Mouse (Mus musculus) layer of hippocampus, postnatal 36 days (tissue): ENCODE data around the gene Neurog3. TPM values are rescaled to one million over a fixed set of nuclear protein-coding genes. Genes with fewer than 3 reads are reported as not detected.

Experiments used
- DNase-seq, 2 experiments: peaks; one replicate each; pipeline ENCODE4 v3.0.0; 2022
- total RNA-seq, 2 experiments: library from RNA; stranded (reverse); gene quantifications; 2 replicates each; pipeline ENCODE4 v1.2.3; 2021

Neurog3 gene
- total RNA-seq, 2 experiments from 2014 or later: not detected

GRCm38 (mm10) chr10:62138040-62138439, 5.2 kb downstream of the Neurog3 start:
- DNase-seq: no peak

DNA sequence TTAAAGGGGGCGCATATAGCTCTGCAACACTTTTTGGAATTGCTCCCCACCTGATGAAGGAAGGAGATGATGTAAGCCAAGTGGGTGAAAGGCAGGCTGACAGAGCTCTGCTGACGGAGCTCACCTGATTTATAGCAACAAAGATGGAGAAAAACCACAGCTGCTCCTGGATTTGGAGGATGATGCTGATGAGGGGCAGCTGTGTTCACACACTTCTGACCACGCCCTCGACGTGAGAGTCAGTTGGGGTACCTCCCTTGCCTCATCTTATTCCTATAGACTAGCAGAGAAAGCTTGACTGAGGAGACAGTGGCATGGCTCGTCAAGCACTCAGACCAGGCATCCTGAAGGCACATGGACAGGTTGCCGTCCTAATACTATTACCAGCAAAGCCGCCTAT, 10.9 kb downstream of the Neurog3 start, which contains the start of gene Fam241b:
Gene Fam241b (minus strand): TSS at position 101 of the 400 bp plus-strand sequence.
- no peak for DNase-seq

GRCm38 (mm10) chr10:62145957-62146356, 13.1 kb downstream of the Neurog3 start:
- no peak for DNase-seq

DNA sequence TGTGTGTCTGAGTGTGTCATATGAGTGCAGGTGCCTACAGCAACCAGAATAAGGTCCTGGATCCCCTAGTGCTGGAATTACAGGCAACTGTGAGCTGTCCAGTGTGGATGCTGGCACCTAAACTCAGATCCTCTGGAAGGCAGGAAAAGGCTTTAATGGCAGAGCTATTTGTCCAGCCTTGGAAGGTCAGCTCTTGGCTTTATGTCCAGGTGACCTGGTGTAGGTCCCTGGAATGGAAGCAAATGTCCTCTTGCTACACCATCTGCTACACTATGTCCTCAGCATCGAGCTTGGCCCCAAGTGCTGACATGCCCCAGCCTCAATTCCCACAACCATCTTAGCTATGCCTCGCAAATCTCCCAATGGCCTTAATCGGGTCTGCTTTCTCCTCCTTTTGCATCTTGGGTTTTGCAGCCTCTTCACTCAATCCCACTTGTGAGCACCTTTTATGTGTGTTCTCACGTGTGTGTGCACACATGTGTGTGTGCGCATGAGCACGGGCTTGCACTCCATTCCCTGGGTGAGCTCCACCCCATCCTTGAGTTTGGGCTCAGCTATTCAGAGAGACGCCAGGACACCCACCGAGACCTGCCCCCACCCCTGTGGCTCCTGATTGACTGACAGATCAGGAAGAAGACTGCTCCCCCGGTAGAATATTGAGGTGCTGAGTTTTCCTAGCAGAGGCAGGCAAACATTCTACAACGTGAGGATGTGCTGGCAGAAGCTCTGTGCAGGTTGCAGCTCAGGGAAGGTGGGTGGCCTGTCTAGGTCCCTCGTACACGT, 14.8 kb downstream of the Neurog3 start:
- DNase-seq: no peak

GRCm38 (mm10) chr10:62149929-62150328, 17.0 kb downstream of the Neurog3 start:
- no peak for DNase-seq

DNA sequence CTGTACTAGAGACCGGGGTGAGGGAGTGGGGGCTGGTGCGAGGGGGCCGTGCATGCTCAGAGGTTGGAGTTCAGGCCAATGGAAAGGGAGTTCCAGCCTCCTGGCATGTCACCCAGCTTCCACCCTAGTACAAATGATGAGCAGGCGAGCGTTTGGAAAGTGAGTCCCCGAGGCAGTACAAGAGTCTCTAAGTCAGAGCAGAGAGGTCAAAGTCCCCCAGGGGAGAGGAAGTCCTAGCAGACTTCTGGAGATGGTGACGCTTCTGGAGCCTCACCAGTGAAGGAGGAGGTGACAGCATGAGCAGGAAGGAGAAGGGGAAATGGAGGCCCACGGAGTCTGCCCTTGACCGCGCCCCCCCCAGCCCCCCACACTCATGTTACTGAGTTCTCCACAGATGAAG, 29.5 kb downstream of the Neurog3 start:
- DNase-seq: no peak

DNA sequence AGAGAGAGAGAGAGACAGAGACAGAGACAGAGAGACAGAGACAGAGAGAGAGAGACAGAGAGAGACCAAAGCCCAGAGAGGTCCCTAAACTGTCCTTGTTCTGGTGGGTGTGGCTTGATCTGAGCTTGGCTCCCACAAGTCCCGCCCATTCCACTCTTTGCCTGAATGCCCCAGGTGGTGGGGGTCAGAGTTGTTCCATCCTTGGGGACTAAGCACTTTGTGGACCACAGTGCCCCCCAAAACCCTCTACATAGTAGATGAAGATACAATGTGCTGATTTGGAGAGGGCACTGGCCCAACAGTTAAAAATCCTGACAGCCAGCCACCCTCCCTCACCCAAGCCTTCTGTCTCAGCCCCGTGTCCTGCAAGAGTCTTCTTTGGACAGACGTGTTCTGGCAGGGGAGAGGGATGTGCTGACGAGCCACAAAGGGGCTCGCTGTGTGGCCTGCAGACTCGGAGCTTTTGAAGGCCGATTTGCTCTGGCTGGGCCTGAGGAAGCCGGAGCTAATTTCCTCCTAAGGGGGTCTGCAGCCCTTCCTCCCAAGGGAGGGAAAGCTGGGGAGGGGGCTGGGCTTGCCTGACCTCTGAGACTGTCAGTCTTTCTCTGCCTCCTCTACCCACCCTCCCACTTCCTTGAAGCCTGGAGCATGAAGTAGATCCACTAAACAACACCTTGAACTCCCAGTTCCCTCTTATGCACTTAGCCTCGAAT, 40.1 kb downstream of the Neurog3 start:
- DNase-seq: no peak

GRCm38 (mm10) chr10:62173941-62174448, 41.1 kb downstream of the Neurog3 start:
- DNase-seq: no peak

GRCm38 (mm10) chr10:62174533-62175313, 41.8 kb downstream of the Neurog3 start:
- DNase-seq: no peak

- DNase-seq: no peak
These were observed 47.1 kb downstream of the Neurog3 start for GRCm38 (mm10) chr10:62179944-62180343.

DNA sequence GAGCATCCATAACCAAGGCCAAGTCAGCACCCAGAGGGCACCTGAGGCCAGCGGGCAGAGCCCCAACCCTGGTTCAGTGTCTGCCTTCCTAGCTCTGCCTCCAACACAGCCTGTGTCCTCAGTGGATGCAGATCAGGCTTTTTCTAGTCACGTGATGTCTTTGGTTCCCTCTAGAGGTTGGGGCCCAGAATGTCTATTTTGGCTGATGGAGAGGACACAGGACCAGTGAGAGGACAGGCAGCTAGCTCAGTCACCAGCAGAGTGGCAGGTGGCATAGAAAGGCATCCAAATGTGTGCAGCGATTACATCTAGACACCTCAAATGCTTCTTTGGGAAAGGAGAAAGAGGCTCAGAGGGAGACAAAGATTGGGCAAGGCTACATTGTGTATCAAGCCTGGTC, 48.8 kb downstream of the Neurog3 start:
- no peak for DNase-seq

DNA sequence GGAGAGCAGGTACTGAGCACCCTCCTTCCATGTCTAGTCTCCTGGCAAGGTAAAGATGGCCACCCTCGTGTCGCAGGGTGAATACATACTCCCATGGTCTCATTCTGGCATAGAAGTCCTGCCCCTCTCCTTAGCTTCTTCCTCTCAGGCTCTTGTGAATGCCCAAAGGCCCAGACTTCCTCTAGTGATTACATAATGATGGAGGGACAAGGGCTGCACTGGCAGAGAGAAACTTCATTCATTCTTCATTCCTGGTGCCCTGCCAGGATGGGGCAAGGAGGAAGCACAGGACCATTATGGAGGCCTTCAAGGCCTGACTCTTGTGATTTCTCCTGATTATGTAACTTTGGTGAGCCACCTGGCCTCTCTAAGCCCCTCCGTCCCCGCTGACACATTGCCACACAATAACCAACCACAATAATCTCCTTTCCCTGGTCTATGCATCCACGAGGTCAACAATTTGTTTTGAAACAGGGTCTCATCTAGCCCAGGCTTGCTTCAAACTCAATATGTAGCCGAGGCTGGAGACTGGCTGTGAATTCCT, 49.7 kb downstream of the Neurog3 start:
- DNase-seq: no peak

- peak; percentile 92 to 96 for DNase-seq
These were observed 50.2 kb downstream of the Neurog3 start for GRCm38 (mm10) chr10:62183053-62183452.

Other genes with a start within 250 kb of the Neurog3 start
- 1 to 10 TPM in 1 of 2 experiments, under 1 TPM in 1; 0.80 to 1.7 TPM for gene Col13a1, start 154.0 kb upstream of the Neurog3 start, total RNA-seq
- 10 to 100 TPM; 31.3 to 37.6 TPM for gene Fam241b, start 10.8 kb downstream of the Neurog3 start, total RNA-seq
- gene Tspan15, start 98.2 kb downstream of the Neurog3 start, total RNA-seq: 10 to 100 TPM; 18.3 to 18.5 TPM
- not detected for gene Tacr2, start 119.3 kb downstream of the Neurog3 start, total RNA-seq
- 100 to 1,000 TPM; 287 to 297 TPM for gene Hk1, start 246.8 kb downstream of the Neurog3 start, total RNA-seq